ENCODE assay signal across 9 mouse cellular contexts in genomic region chr4:123239361-123240203, GRCm38 (mm10). TPM values are rescaled to one million over a fixed set of nuclear protein-coding genes. Genes with fewer than 3 reads are reported as not detected.
A peak's percentile ranks its signal among the peaks of the same experiment; 100 is the strongest.
DNase-seq lines count a peak whose midpoint lies in the region; ATAC-seq and TF ChIP-seq lines count a peak whose summit lies in the region.
"Had no signal": no experiment of that assay in that cellular context is flagged by ENCODE, and none has a peak within 500 bp of the region (broad histone marks: within the 10 kb centered on the region; RNA-seq: fewer than 3 reads in every experiment).

No protein-coding gene starts in this region.

- no peak for TF ChIP-seq CTCF in C2C12 (IDR thresholded peaks at IDR 0.05; ENCODE audit: control insufficient read depth, insufficient read depth, insufficient read length)
- TF ChIP-seq CTCF in bone marrow, adult 2 months (IDR thresholded peaks at IDR 0.05; ENCODE audit: control insufficient read depth, insufficient read depth, low read length), result no peak

- no peaks in the 10 kb centered on the region for H3K79me2 ChIP-seq in C2C12 (ENCODE audit: control insufficient read depth, insufficient read depth)

- TF ChIP-seq POLR2A in bone marrow, adult 2 months (IDR thresholded peaks at IDR 0.05; ENCODE audit: borderline replicate concordance, control insufficient read depth, low read depth, low read length), result no peak; the same call in 1 of the 2 replicates

- no peaks in the 10 kb centered on the region for H3K79me3 ChIP-seq in C2C12 (ENCODE audit: low read depth)

- 11% methylated on average over 57 of the region's 58 CpGs for WGBS in bone marrow, adult 2 months
- WGBS in hindbrain, embryonic 16.5 days, result 4% methylated on average over 47 of the region's 58 CpGs
- 9% methylated on average over 56 of the region's 58 CpGs for whole genome bisulfite sequencing in liver, embryonic 12.5 days (ENCODE audit: insufficient replicate concordance)
- WGBS in neural tube, embryonic 14.5 days, result 3% methylated on average over 54 of the region's 58 CpGs

- H3K9ac ChIP-seq in hindbrain, embryonic 16.5 days (ENCODE audit: low read depth, low read length), result peak overlapping the region; percentile 57
- no peak overlapping the region for H3K9ac ChIP-seq in liver, embryonic 12.5 days
- H3K9ac ChIP-seq in neural tube, embryonic 14.5 days (replicated peaks; ENCODE audit: low read depth, low read length), result peak overlapping the region; percentile 43; the same call in 1 of the 2 replicates

- H3K4me3 ChIP-seq in C2C12 (ENCODE audit: insufficient read depth, poor library complexity, severe bottlenecking), result no peak overlapping the region
- H3K4me3 ChIP-seq in bone marrow, adult 2 months (replicated peaks; ENCODE audit: control insufficient read depth, low read depth, low read length), result no peak overlapping the region
- peak overlapping the region; percentile 28 for H3K4me3 ChIP-seq in hindbrain, embryonic 16.5 days (ENCODE audit: low read length)
- peak overlapping the region; percentile 14 for H3K4me3 ChIP-seq in liver, embryonic 12.5 days
- peak overlapping the region; percentile 22 for H3K4me3 ChIP-seq in neural tube, embryonic 14.5 days (ENCODE audit: low read depth, low read length)

- DNase-seq in gastrocnemius, postnatal 25 days, result peak; percentile 89
- DNase-seq in right cerebral cortex, postnatal 14 days, result no peak

- no peaks in the 10 kb centered on the region; the same call in 1 of the 2 replicates for H3K4me1 ChIP-seq in bone marrow, adult 2 months (ENCODE audit: control insufficient read depth, insufficient read depth, low read length)
- H3K4me1 ChIP-seq in hindbrain, embryonic 16.5 days (ENCODE audit: control insufficient read depth, insufficient read depth, low read depth, low read length), result peaks cover 4% of the 10 kb centered on the region; the same call in 1 of the 2 replicates
- no peaks in the 10 kb centered on the region for H3K4me1 ChIP-seq in liver, embryonic 12.5 days
- 0 out of 2 replicates have a peak, but pooled peaks cover 6% of the 10 kb centered on the region for H3K4me1 ChIP-seq in neural tube, embryonic 14.5 days (ENCODE audit: control insufficient read depth, insufficient read depth, low read length)

- no peaks in the 10 kb centered on the region for H3K36me3 ChIP-seq in C2C12 (ENCODE audit: control insufficient read depth, insufficient read depth)
- no peaks in the 10 kb centered on the region for H3K36me3 ChIP-seq in hindbrain, embryonic 16.5 days (ENCODE audit: control insufficient read depth, insufficient read depth, low read length)
- H3K36me3 ChIP-seq in liver, embryonic 12.5 days, result no peaks in the 10 kb centered on the region
- no peaks in the 10 kb centered on the region for H3K36me3 ChIP-seq in neural tube, embryonic 14.5 days (ENCODE audit: control insufficient read depth, insufficient read depth, low read length)

- no peaks in the 10 kb centered on the region for H3K9me3 ChIP-seq in hindbrain, embryonic 16.5 days (ENCODE audit: control insufficient read depth, low read length)
- H3K9me3 ChIP-seq in liver, embryonic 12.5 days (replicated peaks), result no peaks in the 10 kb centered on the region
- H3K9me3 ChIP-seq in neural tube, embryonic 14.5 days (ENCODE audit: control insufficient read depth, low read length), result no peaks in the 10 kb centered on the region

- H3K4me2 ChIP-seq in hindbrain, embryonic 16.5 days (ENCODE audit: low read length), result peak overlapping the region; percentile 51
- H3K4me2 ChIP-seq in liver, embryonic 12.5 days, result peak overlapping the region; percentile 44
- peak overlapping the region; percentile 55 for H3K4me2 ChIP-seq in neural tube, embryonic 14.5 days (ENCODE audit: low read depth, low read length)

- no peaks in the 10 kb centered on the region for H3K27me3 ChIP-seq in C2C12 (ENCODE audit: control insufficient read depth, insufficient read depth, insufficient read length)
- H3K27me3 ChIP-seq in hindbrain, embryonic 16.5 days (replicated peaks; ENCODE audit: control insufficient read depth, insufficient read depth, low read length), result peaks cover 12% of the 10 kb centered on the region
- peaks cover 97% of the 10 kb centered on the region for H3K27me3 ChIP-seq in liver, embryonic 12.5 days (replicated peaks)
- 0 out of 2 replicates have a peak, but pooled peaks cover 5% of the 10 kb centered on the region for H3K27me3 ChIP-seq in neural tube, embryonic 14.5 days (ENCODE audit: control insufficient read depth, insufficient read depth, low read length)

- peak overlapping the region; percentile 6; the same call in 1 of the 2 replicates for H3K27ac ChIP-seq in bone marrow, adult 2 months (ENCODE audit: control insufficient read depth, insufficient read depth, low read depth, low read length, poor library complexity)
- H3K27ac ChIP-seq in hindbrain, embryonic 16.5 days (ENCODE audit: low read depth, low read length), result no peak overlapping the region
- no peak overlapping the region for H3K27ac ChIP-seq in liver, embryonic 12.5 days
- no peak overlapping the region for H3K27ac ChIP-seq in neural tube, embryonic 14.5 days (ENCODE audit: low read depth, low read length)
- H3K27ac ChIP-seq: macrophage had no signal

- H3ac ChIP-seq in C2C12 (ENCODE audit: control insufficient read depth, insufficient read length, low read depth), result peak overlapping the region; percentile 13

- ATAC-seq in hindbrain, embryonic 16.5 days, result peak; percentile 42
- no peak for ATAC-seq in liver, embryonic 12.5 days
- peak; percentile 47 for ATAC-seq in neural tube, embryonic 14.5 days (ENCODE audit: low read depth)
- ATAC-seq in erythroid progenitor cell, adult 5-6 weeks (replicated peaks; ENCODE audit: low FRiP score, poor library complexity, severe bottlenecking), result no peak

TF ChIP-seq in C2C12, 6 proteins besides CTCF, POLR2A, EP300 and RAD21:
- TF ChIP-seq CEBPB (IDR thresholded peaks at IDR 0.05; ENCODE audit: low read depth) (no peak), USF1 (IDR thresholded peaks at IDR 0.05; ENCODE audit: low read depth) (no peak), MAX (IDR thresholded peaks at IDR 0.05) (no peak), MYOD1 (IDR thresholded peaks at IDR 0.05; ENCODE audit: control insufficient read depth, insufficient read length, low read depth) (no peak), FOSL1 (IDR thresholded peaks at IDR 0.05; ENCODE audit: insufficient read depth, low read length, poor library complexity, severe bottlenecking) (no peak), MYOG (IDR thresholded peaks at IDR 0.05; ENCODE audit: control insufficient read depth, extremely low read depth, insufficient read length) (no peak)

RNA-seq across cellular contexts. Expression of gene Heyl, which starts 6.2 kb away (rescaled TPM):
- polyA plus RNA-seq in C2C12 (2012; fragmentation: generic; extraction: Trizol), result 0.61 TPM
- 0.77 and 0.84 TPM in 2 replicates for polyA plus RNA-seq in bone marrow, adult 2 months (2011; ENCODE audit: insufficient read depth, insufficient read length, low replicate concordance, missing spikeins)
- 1 to 10 TPM; 6.7 to 7.4 TPM for total RNA-seq in gastrocnemius, postnatal 25 days (2021)
- polyA plus RNA-seq in hindbrain, embryonic 16.5 days (2015; fragmentation: Nextera tagmentation; extraction: Ambion mirVana), result 5.3 and 7.6 TPM in 2 replicates
- 0.83 and 1.2 TPM in 2 replicates for polyA plus RNA-seq in liver, embryonic 12.5 days (2016; fragmentation: Nextera tagmentation; extraction: Ambion mirVana)
- polyA plus RNA-seq in neural tube, embryonic 14.5 days (2014; fragmentation: Nextera tagmentation; extraction: Ambion mirVana), result 3.5 and 9.3 TPM in 2 replicates
- total RNA-seq in erythroid progenitor cell, adult 5-6 weeks (2015; ENCODE audit: low replicate concordance), result 0.72 TPM in 1 of 2 replicates, not detected in the other
- 0.13 TPM in 1 of 2 replicates, not detected in the other for total RNA-seq in erythroid progenitor cell, adult 5-6 weeks (2017; ENCODE audit: low replicate concordance)
- polyA plus RNA-seq: macrophage had no signal

RNA-seq across cellular contexts. Expression of gene Pabpc4, which starts 22.6 kb away (rescaled TPM):
- 175 TPM for polyA plus RNA-seq in C2C12 (2012; fragmentation: generic; extraction: Trizol)
- polyA plus RNA-seq in bone marrow, adult 2 months (2011; ENCODE audit: insufficient read depth, insufficient read length, low replicate concordance, missing spikeins), result 147 and 150 TPM in 2 replicates
- total RNA-seq in gastrocnemius, postnatal 25 days (2021), result 100 to 1,000 TPM; 278 to 325 TPM
- 23.0 and 31.4 TPM in 2 replicates for polyA plus RNA-seq in hindbrain, embryonic 16.5 days (2015; fragmentation: Nextera tagmentation; extraction: Ambion mirVana)
- polyA plus RNA-seq in liver, embryonic 12.5 days (2016; fragmentation: Nextera tagmentation; extraction: Ambion mirVana), result 110 and 112 TPM in 2 replicates
- polyA plus RNA-seq in neural tube, embryonic 14.5 days (2014; fragmentation: Nextera tagmentation; extraction: Ambion mirVana), result 27.3 and 30.2 TPM in 2 replicates
- total RNA-seq in erythroid progenitor cell, adult 5-6 weeks (2015; ENCODE audit: low replicate concordance), result 390 and 415 TPM in 2 replicates
- total RNA-seq in erythroid progenitor cell, adult 5-6 weeks (2017; ENCODE audit: low replicate concordance), result 408 and 429 TPM in 2 replicates

RNA-seq across cellular contexts. Expression of gene Nt5c1a, which starts 38.3 kb away (rescaled TPM):
- not detected for polyA plus RNA-seq in C2C12 (2012; fragmentation: generic; extraction: Trizol)
- polyA plus RNA-seq in bone marrow, adult 2 months (2011; ENCODE audit: insufficient read depth, insufficient read length, low replicate concordance, missing spikeins), result not detected in 2 replicates
- total RNA-seq in gastrocnemius, postnatal 25 days (2021), result 10 to 100 TPM; 19.6 to 32.5 TPM
- polyA plus RNA-seq in hindbrain, embryonic 16.5 days (2015; fragmentation: Nextera tagmentation; extraction: Ambion mirVana), result 0.16 TPM in 1 of 2 replicates, not detected in the other
- polyA plus RNA-seq in liver, embryonic 12.5 days (2016; fragmentation: Nextera tagmentation; extraction: Ambion mirVana), result not detected in 2 replicates
- 0.22 TPM in 1 of 2 replicates, not detected in the other for polyA plus RNA-seq in neural tube, embryonic 14.5 days (2014; fragmentation: Nextera tagmentation; extraction: Ambion mirVana)
- total RNA-seq in erythroid progenitor cell, adult 5-6 weeks (2015; ENCODE audit: low replicate concordance), result not detected in 2 replicates
- not detected in 2 replicates for total RNA-seq in erythroid progenitor cell, adult 5-6 weeks (2017; ENCODE audit: low replicate concordance)
- polyA plus RNA-seq: macrophage had no signal

RNA-seq across cellular contexts. Expression of gene Hpcal4, which starts 56.6 kb away (rescaled TPM):
- not detected for polyA plus RNA-seq in C2C12 (2012; fragmentation: generic; extraction: Trizol)
- not detected in 2 replicates for polyA plus RNA-seq in bone marrow, adult 2 months (2011; ENCODE audit: insufficient read depth, insufficient read length, low replicate concordance, missing spikeins)
- under 1 TPM in 1 of 2 experiments, not detected in 1; 0.36 TPM for total RNA-seq in gastrocnemius, postnatal 25 days (2021)
- 46.7 and 63.6 TPM in 2 replicates for polyA plus RNA-seq in hindbrain, embryonic 16.5 days (2015; fragmentation: Nextera tagmentation; extraction: Ambion mirVana)
- 0.10 TPM in 1 of 2 replicates, not detected in the other for polyA plus RNA-seq in liver, embryonic 12.5 days (2016; fragmentation: Nextera tagmentation; extraction: Ambion mirVana)
- polyA plus RNA-seq in neural tube, embryonic 14.5 days (2014; fragmentation: Nextera tagmentation; extraction: Ambion mirVana), result 21.7 and 43.0 TPM in 2 replicates
- total RNA-seq in erythroid progenitor cell, adult 5-6 weeks (2015; ENCODE audit: low replicate concordance), result not detected in 2 replicates
- total RNA-seq in erythroid progenitor cell, adult 5-6 weeks (2017; ENCODE audit: low replicate concordance), result not detected in 2 replicates
- polyA plus RNA-seq: macrophage had no signal

Comparison
In these comparisons a context has a peak if more than half of its experiments do, and no peak if none do; other contexts are left out.
1. H3K4me3 ChIP-seq: peak in hindbrain, embryonic 16.5 days (single experiment), liver, embryonic 12.5 days (single experiment) and neural tube, embryonic 14.5 days (single experiment); none in C2C12 (single experiment) and bone marrow, adult 2 months (single experiment).
2. ATAC-seq: peak in hindbrain, embryonic 16.5 days (single experiment) and neural tube, embryonic 14.5 days (single experiment); none in liver, embryonic 12.5 days (single experiment) and erythroid progenitor cell, adult 5-6 weeks (single experiment).
3. Peak in every context shown above with its lines, with median percentiles within 50 percentile points of each other: H3K4me2 ChIP-seq.